Mouse (Mus musculus) stomach, postnatal 0 days (tissue): ENCODE measurements at regions not wholly inside any gene's neighbourhood (a gene's known extent, or its start where the extent isn't known, plus 50 kb on each side); places are given as distances from the start of the nearest gene placed in this dataset.

ENCODE experiments used
- CTCF ChIP-seq: IDR thresholded peaks from 2 replicates; pipeline ENCODE4 v1.5.1; 2016; ENCODE audit warnings: antibody characterized with exemption, low read depth, mild to moderate bottlenecking, moderate library complexity
- EP300 ChIP-seq: optimal IDR thresholded peaks from 2 replicates; pipeline ENCODE3; 2016; ENCODE audit warnings: antibody characterized with exemption

- TF ChIP-seq CTCF (no peak), EP300 (no peak)
Measured at GRCm38 (mm10) chr12:112416537-112416936, 72.7 kb upstream of the A530016L24Rik start.
